Mouse (Mus musculus) midbrain, embryonic 12.5 days (tissue): Measurements from ENCODE around the gene Pgls. TPM values are rescaled to one million over a fixed set of nuclear protein-coding genes. Genes with fewer than 3 reads are reported as not detected.

Source experiments
- ATAC-seq: fragments of 200-750 bp; cut with Nextera tagmentation; 2 replicates; pipeline ENCODE4 v1.8.0; 2017; ENCODE audit warnings: low read depth, moderate TSS enrichment, moderate library complexity; ENCODE audit not compliant: low FRiP score
- H3K27ac ChIP-seq: fragments of 300-500 bp; sonication (generic); replicated peaks from 2 replicates; pipeline ENCODE4 v1.5.1; 2016; ENCODE audit warnings: mild to moderate bottlenecking
- H3K27me3 ChIP-seq: fragments of 300-500 bp; sonication (generic); 2 replicates; pipeline ENCODE4 v1.6.1; 2016; ENCODE audit warnings: mild to moderate bottlenecking
- H3K36me3 ChIP-seq: fragments of 300-500 bp; sonication (generic); 2 replicates; pipeline ENCODE4 v1.6.1; 2016
- H3K4me1 ChIP-seq: fragments of 300-500 bp; sonication (generic); 2 replicates; pipeline ENCODE4 v1.6.1; 2016
- H3K4me2 ChIP-seq: fragments of 300-500 bp; sonication (generic); replicated peaks from 2 replicates; pipeline ENCODE4 v1.6.1; 2016; ENCODE audit warnings: mild to moderate bottlenecking, moderate library complexity
- H3K4me3 ChIP-seq: fragments of 300-500 bp; sonication (generic); 2 replicates; pipeline ENCODE4 v1.5.1; 2016; ENCODE audit warnings: mild to moderate bottlenecking
- H3K9ac ChIP-seq: fragments of 300-500 bp; sonication (generic); replicated peaks from 2 replicates; pipeline ENCODE4 v1.6.1; 2016; ENCODE audit warnings: mild to moderate bottlenecking, moderate library complexity
- H3K9me3 ChIP-seq: fragments of 300-500 bp; sonication (generic); 2 replicates; pipeline ENCODE4 v1.6.1; 2016; ENCODE audit warnings: mild to moderate bottlenecking
- WGBS: fragments of 180-500 bp; shearing (Covaris S2); methylation state at CpG from one replicate; pipeline ENCODE4 v1.1.7; 2016; 5-methylcytosine and 5-hydroxymethylcytosine counted together
- polyA plus RNA-seq: library from polyadenylated mRNA; unstranded; fragments of >200 nt; fragmentation: Nextera tagmentation; extraction: Ambion mirVana; gene quantifications from 2 replicates; pipeline ENCODE4 v1.2.1, GENCODE M21; 2016

Pgls gene
- polyA plus RNA-seq = 215 and 216 TPM in 2 replicates

- peak within 1 kb of the TSS; percentile 89 for H3K4me2 ChIP-seq
- H3K4me1 ChIP-seq = peaks cover 27% of the 10 kb centered on the region
- under 1% methylated on average over 67 of the region's 71 CpGs for WGBS
- no peaks in the 10 kb centered on the region for H3K36me3 ChIP-seq
- H3K9me3 ChIP-seq = no peaks in the 10 kb centered on the region
- ATAC-seq = peak; percentile 89
- H3K27ac ChIP-seq = peak within 1 kb of the TSS; percentile 99
- H3K4me3 ChIP-seq = peak within 1 kb of the TSS; percentile 88
- H3K9ac ChIP-seq = peak within 1 kb of the TSS; percentile 94
- peaks cover 10% of the 10 kb centered on the region for H3K27me3 ChIP-seq
Measured at GRCm38 (mm10) chr8:71591471-71592373, at the start of gene Pgls. Gene Pgls (plus strand): TSS chr8:71592176.

- Histone ChIP-seq H3K4me2 (peak within 1 kb of the TSS; percentile 94), H3K4me1 (peaks cover 11% of the 10 kb centered on the region), H3K27ac (peak within 1 kb of the TSS; percentile 67), H3K4me3 (peak within 1 kb of the TSS; percentile 89), H3K27me3 (peaks cover 17% of the 10 kb centered on the region), H3K9ac (peak within 1 kb of the TSS; percentile 81), H3K36me3 (peaks cover 20% of the 10 kb centered on the region), H3K9me3 (no peaks in the 10 kb centered on the region)
- peak; percentile 96 for ATAC-seq
- WGBS = under 1% methylated on average over 47 of the region's 55 CpGs
Measured at GRCm38 (mm10) chr8:71542632-71543343, 49.2 kb upstream of the Pgls start, which contains the start of gene Mvb12a. Gene Mvb12a (plus strand): TSS chr8:71542922.

GRCm38 (mm10) chr8:71543755-71544154 lies 48.2 kb upstream of the Pgls start:
- 88% methylated on average over 9 of the region's 9 CpGs for WGBS
- no peaks in the 10 kb centered on the region for H3K9me3 ChIP-seq
- no peak overlapping the region for H3K27ac ChIP-seq
- peaks cover 28% of the 10 kb centered on the region for H3K36me3 ChIP-seq
- H3K4me2 ChIP-seq = peak overlapping the region; percentile 94
- peaks cover 10% of the 10 kb centered on the region for H3K4me1 ChIP-seq
- peak overlapping the region; percentile 89 for H3K4me3 ChIP-seq
- peak overlapping the region; percentile 81 for H3K9ac ChIP-seq
- no peak for ATAC-seq
- H3K27me3 ChIP-seq = peaks cover 9% of the 10 kb centered on the region; the same call in 1 of the 2 replicates

GRCm38 (mm10) chr8:71545053-71545452 lies 46.9 kb upstream of the Pgls start:
- Histone ChIP-seq H3K9ac (no peak overlapping the region), H3K4me2 (no peak overlapping the region), H3K27me3 (no peaks in the 10 kb centered on the region), H3K9me3 (no peaks in the 10 kb centered on the region), H3K4me3 (no peak overlapping the region), H3K4me1 (peaks cover 10% of the 10 kb centered on the region), H3K27ac (no peak overlapping the region), H3K36me3 (peaks cover 29% of the 10 kb centered on the region)
- ATAC-seq = no peak
- WGBS = 92% methylated on average over 11 of the region's 11 CpGs

GRCm38 (mm10) chr8:71547590-71547989 lies 44.4 kb upstream of the Pgls start:
- Histone ChIP-seq H3K27ac (no peak overlapping the region), H3K27me3 (no peaks in the 10 kb centered on the region), H3K4me1 (peaks cover 10% of the 10 kb centered on the region), H3K36me3 (peaks cover 29% of the 10 kb centered on the region), H3K4me2 (no peak overlapping the region), H3K4me3 (no peak overlapping the region), H3K9ac (no peak overlapping the region), H3K9me3 (no peaks in the 10 kb centered on the region)
- ATAC-seq = no peak
- WGBS = 89% methylated on average over 7 of the region's 7 CpGs

- no peak for ATAC-seq
- Histone ChIP-seq H3K36me3 (peaks cover 21% of the 10 kb centered on the region), H3K4me2 (no peak overlapping the region), H3K27ac (no peak overlapping the region), H3K9ac (no peak overlapping the region), H3K27me3 (peaks cover 21% of the 10 kb centered on the region), H3K4me3 (no peak overlapping the region), H3K4me1 (no peaks in the 10 kb centered on the region), H3K9me3 (no peaks in the 10 kb centered on the region)
- WGBS = 73% methylated on average over 7 of the region's 7 CpGs
Measured at GRCm38 (mm10) chr8:71550754-71551153, 41.2 kb upstream of the Pgls start.

- 74% methylated on average over 6 of the region's 6 CpGs for WGBS
- Histone ChIP-seq H3K36me3 (peaks cover 10% of the 10 kb centered on the region), H3K4me2 (no peak overlapping the region), H3K27me3 (peaks cover 42% of the 10 kb centered on the region), H3K27ac (no peak overlapping the region), H3K4me1 (no peaks in the 10 kb centered on the region), H3K4me3 (no peak overlapping the region), H3K9ac (no peak overlapping the region), H3K9me3 (no peaks in the 10 kb centered on the region)
- no peak for ATAC-seq
Measured at GRCm38 (mm10) chr8:71552770-71553169, 39.2 kb upstream of the Pgls start.

- 74% methylated on average over 6 of the region's 6 CpGs for WGBS
- H3K27me3 ChIP-seq = peaks cover 54% of the 10 kb centered on the region
- H3K4me1 ChIP-seq = peaks cover 7% of the 10 kb centered on the region
- H3K9ac ChIP-seq = no peak overlapping the region
- ATAC-seq = no peak
- H3K36me3 ChIP-seq = no peaks in the 10 kb centered on the region
- no peak overlapping the region for H3K27ac ChIP-seq
- no peaks in the 10 kb centered on the region for H3K9me3 ChIP-seq
- H3K4me3 ChIP-seq = no peak overlapping the region
- no peak overlapping the region for H3K4me2 ChIP-seq
Measured at GRCm38 (mm10) chr8:71554001-71554400, 38.0 kb upstream of the Pgls start.

- Histone ChIP-seq H3K4me2 (no peak overlapping the region), H3K4me3 (no peak overlapping the region), H3K9ac (no peak overlapping the region), H3K27me3 (peaks cover 60% of the 10 kb centered on the region), H3K9me3 (no peaks in the 10 kb centered on the region), H3K36me3 (no peaks in the 10 kb centered on the region), H3K4me1 (peaks cover 9% of the 10 kb centered on the region), H3K27ac (no peak overlapping the region)
- WGBS = 84% methylated on average over 2 of the region's 2 CpGs
- ATAC-seq = no peak
Measured at GRCm38 (mm10) chr8:71554644-71555043, 37.3 kb upstream of the Pgls start.

- ATAC-seq = 0 out of 2 replicates have a peak, but pooled peaks have one; percentile 7
- H3K27me3 ChIP-seq = peaks cover 97% of the 10 kb centered on the region
- H3K4me3 ChIP-seq = peak within 1 kb of the TSS; percentile 24
- H3K4me1 ChIP-seq = peaks cover 17% of the 10 kb centered on the region
- no peak within 1 kb of the TSS for H3K9ac ChIP-seq
- no peaks in the 10 kb centered on the region for H3K9me3 ChIP-seq
- no peaks in the 10 kb centered on the region for H3K36me3 ChIP-seq
- 6% methylated on average over 70 of the region's 70 CpGs for WGBS
- H3K4me2 ChIP-seq = peak within 1 kb of the TSS; percentile 45
- H3K27ac ChIP-seq = no peak within 1 kb of the TSS
Measured at GRCm38 (mm10) chr8:71558071-71558957, 33.7 kb upstream of the Pgls start, which contains the start of gene Tmem221. Gene Tmem221 (minus strand): TSS chr8:71558871.

- H3K4me3 ChIP-seq = peak overlapping the region; percentile 24
- H3K4me1 ChIP-seq = peaks cover 17% of the 10 kb centered on the region
- 0 out of 2 replicates have a peak, but pooled peaks have one; percentile 14 for ATAC-seq
- no peaks in the 10 kb centered on the region for H3K36me3 ChIP-seq
- peaks cover 95% of the 10 kb centered on the region for H3K27me3 ChIP-seq
- H3K9me3 ChIP-seq = peaks cover 3% of the 10 kb centered on the region
- no peak overlapping the region for H3K9ac ChIP-seq
- WGBS = 2% methylated on average over 24 of the region's 24 CpGs
- no peak overlapping the region for H3K27ac ChIP-seq
- peak overlapping the region; percentile 45 for H3K4me2 ChIP-seq
Measured at GRCm38 (mm10) chr8:71558958-71559690, 32.9 kb upstream of the Pgls start.
